Mouse (Mus musculus): Measurements from ENCODE around the gene Xrcc6.
A peak's percentile ranks its signal among the peaks of the same experiment; 100 is the strongest.

Xrcc6 gene

DNA sequence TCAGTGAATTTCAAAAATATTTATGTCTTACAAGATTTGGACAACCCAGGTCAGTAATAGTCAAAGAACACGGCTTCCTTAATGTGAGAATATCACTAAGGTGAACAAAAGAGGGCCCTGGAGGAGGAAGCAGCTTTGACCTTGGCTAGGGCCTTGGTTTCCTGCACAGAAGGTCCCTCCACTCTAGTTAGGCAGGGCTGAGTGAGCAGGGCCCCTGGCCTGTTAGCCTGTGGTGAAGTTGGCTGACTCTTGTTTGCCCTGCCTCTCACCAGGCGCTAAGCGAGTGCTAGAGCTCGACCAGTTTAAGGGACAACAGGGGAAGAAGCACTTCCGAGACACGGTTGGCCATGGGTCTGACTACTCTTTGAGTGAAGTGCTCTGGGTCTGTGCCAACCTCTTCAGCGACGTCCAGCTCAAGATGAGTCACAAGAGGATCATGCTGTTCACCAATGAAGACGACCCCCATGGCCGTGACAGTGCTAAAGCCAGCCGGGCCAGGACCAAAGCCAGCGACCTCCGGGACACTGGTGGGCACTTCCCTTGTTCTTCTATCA is 35.0 kb downstream of the Xrcc6 start:
- peak; percentile 25 for DNase-seq (ENCODE audit: low spot score)

DNA sequence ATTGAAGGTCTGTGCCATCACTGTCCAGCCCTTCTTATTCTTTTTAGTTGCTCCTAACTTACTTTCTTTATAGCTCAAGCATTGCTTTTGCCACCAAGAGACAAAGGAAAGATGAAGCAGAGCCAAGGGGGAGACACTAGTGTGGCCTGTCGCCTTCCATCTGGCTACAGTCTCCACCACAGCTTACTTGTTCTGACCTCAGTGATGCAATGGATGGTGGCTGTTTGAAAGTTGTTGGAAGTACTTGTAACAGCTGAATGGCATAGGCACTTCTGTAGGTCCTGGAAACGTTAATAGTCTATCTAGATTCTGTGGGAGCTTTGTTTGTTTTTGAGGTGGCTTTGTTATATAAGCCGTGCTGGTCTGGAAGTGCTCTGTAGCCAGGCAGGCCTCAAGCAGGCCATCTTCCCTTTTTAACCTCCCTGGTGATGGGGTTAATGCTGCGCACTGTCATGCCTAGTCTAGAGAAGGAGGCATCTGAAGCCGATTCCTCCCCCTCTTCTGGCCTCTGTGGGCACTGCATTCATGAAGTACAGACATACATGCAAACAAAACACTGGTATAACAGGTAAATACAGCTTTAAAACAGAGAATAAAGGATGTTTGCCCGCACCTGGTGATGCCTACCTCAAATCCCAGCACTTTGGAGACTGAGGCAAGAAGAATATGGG is 36.5 kb downstream of the Xrcc6 start:
- DNase-seq (ENCODE audit: low spot score): no peak

- no peak for DNase-seq (ENCODE audit: low spot score)
These were observed 39.6 kb downstream of the Xrcc6 start for GRCm38 (mm10) chr15:82027276-82027675.

DNA sequence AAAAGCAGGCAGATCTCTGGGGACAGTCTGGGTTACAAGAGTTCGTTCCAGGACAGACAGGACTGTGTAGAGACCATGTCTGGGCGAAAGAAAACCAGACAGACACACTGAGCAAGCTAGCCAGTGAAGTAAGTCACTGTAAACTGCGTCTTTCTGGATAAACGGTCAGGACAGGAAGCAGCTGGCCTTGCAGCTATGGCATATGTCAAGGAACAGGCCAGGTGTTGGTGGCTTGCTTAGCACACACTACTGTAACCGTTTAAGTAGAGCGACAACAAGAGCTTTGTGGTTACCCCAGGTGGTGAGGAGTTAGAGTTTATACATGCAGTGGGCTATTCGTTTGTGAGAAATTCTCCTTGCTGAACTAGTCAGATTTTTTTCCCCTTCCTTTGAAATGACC is 40.1 kb downstream of the Xrcc6 start:
- no peak for DNase-seq (ENCODE audit: low spot score)

DNA sequence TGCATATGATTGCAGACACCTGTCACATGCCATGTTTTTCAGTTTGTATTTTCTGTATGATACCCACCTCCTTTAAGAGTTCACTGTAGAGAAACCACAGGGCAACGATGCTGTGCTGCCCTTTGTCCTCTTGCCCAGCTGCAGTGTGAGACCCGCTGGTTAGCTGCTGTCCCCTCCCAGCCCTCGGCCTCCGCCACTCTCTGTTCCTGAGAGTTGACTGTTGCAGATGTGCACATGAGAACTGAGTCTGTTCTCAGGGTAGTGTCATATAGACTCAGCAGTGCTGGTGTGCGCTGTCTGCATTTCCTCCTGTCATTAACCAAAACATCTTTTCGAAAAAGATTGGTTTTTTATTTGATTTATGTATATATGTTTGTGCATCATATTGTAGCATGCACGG is 44.8 kb downstream of the Xrcc6 start:
- no peak for DNase-seq (ENCODE audit: low spot score)

- DNase-seq (ENCODE audit: low spot score): no peak
These were observed 46.1 kb downstream of the Xrcc6 start, which contains the start of gene Desi1 for GRCm38 (mm10) chr15:82033762-82034161. Gene Desi1, minus strand, starts transcription at chr15:82033862.

DNA sequence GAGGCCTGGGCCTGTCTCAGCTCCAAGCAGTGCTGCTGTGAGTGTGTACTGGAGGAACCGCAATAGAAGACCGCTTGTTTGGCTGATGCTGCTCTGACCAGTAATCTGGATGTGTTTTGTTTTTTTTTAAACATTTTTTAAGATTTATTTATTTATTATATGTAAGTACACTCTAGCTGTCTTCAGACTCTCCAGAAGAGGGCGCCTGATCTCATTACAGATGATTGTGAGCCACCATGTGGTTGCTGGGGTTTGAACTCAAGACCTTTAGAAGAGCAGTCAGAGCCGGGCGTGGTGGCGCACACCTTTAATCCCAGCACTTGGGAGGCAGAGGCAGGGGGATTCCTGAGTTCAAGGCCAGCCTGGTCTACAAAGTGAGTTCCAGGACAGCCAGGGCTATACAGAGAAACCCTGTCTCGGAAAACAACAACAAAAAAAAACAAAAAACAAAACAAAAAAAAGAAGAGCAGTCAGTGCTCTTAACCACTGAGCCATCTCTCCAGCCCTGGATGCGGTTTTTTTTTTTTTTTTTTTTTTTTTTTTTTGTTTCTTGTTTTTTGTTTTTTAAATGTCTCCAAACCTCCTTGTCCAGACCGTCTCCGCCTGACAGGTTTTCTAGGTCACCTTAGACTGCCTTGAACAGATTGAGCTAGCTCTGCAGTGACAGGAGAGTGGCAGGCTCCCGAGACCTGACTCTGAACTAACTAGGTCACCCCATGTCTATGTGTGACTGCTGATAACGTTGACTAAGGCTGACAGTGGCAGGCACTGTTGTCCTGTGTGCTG is 48.5 kb downstream of the Xrcc6 start:
- no peak for DNase-seq (ENCODE audit: low spot score)

DNA sequence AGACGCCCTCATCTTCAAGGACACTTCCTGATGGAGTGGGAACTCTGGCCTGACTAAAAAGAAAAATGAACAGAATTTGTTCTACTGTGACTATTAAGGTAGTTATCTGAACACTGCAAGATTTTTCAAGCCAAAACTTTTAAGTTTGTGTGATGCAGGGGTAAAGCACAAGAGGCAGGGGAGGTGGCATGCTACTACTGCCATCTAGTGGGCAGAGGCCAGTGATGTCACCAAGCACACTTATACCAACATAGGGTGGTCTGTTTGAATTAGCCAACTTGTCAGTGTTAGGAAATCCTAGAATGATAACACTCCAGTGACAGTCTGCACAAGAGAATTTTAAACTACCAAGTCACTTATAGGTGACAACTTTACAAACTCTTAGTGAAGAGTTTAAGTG is 53.0 kb downstream of the Xrcc6 start:
- DNase-seq (ENCODE audit: low spot score): peak; percentile 19

DNA sequence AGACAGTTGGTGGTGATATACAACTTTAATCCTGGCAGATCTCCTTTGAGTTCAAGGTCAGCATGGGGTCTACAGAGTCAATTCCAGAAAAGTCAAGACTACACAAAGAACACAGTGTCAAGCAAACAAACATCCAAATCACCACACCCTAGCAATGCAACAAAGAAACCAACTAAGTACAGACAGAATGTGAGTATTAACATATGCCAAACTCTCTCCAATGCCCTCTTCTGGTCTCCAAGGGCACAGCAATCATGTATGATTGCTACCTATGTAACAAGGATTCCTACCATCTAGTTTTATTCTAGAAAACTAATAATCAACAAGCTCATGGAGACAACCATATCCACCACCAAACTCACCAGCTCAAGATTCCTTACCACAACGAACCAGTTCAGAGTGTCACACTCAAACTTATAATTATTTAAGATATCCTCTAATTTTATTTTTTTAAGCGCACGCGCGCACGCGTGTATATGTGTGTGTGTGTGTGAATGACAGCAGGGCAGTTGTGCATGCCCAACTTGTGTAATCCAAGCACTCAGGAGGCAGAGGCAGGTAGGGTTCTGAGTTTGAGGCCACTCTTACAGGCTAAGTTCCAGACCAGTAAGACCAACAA is 56.6 kb downstream of the Xrcc6 start:
- no peak for DNase-seq (ENCODE audit: low spot score)

- DNase-seq (ENCODE audit: low spot score): peak; percentile 10
These were observed 58.7 kb downstream of the Xrcc6 start for GRCm38 (mm10) chr15:82046246-82046891.

- DNase-seq (ENCODE audit: low spot score): peak; percentile 89
These were observed 59.6 kb downstream of the Xrcc6 start, which contains the start of gene Snu13 for GRCm38 (mm10) chr15:82047080-82047883. Gene Snu13, minus strand, starts transcription at chr15:82047598.

DNA sequence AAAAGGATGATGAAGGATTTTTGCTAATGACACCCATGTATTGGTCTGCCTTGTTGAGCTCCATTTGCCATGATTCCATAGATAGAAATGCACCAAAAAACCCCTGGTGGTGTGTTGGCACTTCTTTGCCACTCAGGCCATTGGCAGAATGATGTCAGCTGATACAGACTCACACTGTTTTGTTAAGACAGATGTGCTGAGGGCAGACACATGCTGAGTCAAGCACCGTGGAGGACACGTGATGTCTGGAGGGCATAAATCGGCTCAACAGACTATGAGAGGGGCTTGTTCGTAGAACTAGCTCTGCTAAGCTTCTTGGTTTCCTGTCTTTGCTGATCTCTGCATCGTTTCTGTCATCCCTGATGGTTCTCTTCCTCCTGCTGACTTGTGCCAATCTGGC is 64.9 kb downstream of the Xrcc6 start:
- no peak for DNase-seq (ENCODE audit: low spot score)

GRCm38 (mm10) chr15:82058719-82059201 is 71.1 kb downstream of the Xrcc6 start, which contains the start of gene 4930407I10Rik:
Gene 4930407I10Rik, plus strand, starts transcription at chr15:82059151.
- no peak for DNase-seq (ENCODE audit: low spot score)

- no peak for DNase-seq (ENCODE audit: low spot score)
These were observed 76.3 kb downstream of the Xrcc6 start for GRCm38 (mm10) chr15:82063909-82064308.

- DNase-seq (ENCODE audit: low spot score): peak; percentile 45
These were observed 77.9 kb downstream of the Xrcc6 start for GRCm38 (mm10) chr15:82065511-82065910.

GRCm38 (mm10) chr15:82069898-82070297 is 82.3 kb downstream of the Xrcc6 start, which contains the start of gene Mei1:
Gene Mei1, plus strand, starts transcription at chr15:82069996.
- DNase-seq (ENCODE audit: low spot score): no peak

DNA sequence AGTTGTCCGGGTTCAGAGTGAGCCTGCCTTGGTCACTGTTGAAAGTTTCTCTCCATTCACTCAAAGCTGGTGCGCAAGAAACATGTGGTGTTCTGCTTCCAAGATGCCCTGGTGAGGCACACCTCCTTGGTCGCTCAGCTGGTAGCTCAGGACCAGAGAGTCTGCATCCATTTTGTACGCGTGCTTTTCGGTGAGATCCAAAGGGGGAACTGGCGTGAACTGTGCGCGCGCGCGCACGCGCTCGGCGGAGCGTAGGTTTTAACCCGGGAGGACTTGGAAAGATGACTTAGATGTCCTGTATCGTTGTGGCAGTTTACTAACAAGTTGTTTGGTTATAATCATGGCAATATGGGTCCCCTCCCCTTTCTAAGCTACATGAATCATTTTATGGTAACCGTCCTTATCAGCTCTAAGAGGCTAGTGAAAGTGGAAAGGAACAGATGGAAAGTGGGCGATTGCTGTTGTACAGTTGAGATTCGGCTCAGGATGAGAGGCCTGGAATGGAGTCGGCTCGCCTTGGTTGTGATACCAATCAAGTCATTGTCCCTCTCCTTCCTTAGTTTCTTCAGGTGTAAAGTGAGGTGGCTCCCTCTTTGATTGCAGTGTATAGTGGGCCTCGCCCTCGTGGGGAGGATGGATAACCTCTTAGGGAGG is 84.3 kb downstream of the Xrcc6 start:
- DNase-seq (ENCODE audit: low spot score): no peak

DNA sequence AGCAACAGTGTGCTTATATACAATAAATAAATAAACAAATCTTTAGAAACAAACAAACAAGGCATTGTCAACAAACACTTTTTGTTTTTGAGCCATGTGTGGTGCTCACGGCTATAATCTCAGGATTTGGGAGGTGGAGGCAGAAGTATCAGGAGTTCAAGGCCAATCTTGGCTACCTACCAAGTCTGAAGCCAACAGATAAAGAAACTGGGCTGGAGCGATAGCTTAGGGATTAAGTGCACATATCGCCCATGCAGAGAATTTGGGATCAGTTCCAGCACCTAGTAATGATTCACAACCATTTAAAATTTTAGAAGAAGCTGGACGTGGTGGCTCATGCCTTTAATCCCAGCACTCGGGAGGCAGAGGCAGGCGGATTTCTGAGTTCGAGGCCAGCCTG is 85.9 kb downstream of the Xrcc6 start:
- DNase-seq (ENCODE audit: low spot score): no peak

GRCm38 (mm10) chr15:82079883-82080282 is 92.2 kb downstream of the Xrcc6 start:
- DNase-seq (ENCODE audit: low spot score): no peak

DNA sequence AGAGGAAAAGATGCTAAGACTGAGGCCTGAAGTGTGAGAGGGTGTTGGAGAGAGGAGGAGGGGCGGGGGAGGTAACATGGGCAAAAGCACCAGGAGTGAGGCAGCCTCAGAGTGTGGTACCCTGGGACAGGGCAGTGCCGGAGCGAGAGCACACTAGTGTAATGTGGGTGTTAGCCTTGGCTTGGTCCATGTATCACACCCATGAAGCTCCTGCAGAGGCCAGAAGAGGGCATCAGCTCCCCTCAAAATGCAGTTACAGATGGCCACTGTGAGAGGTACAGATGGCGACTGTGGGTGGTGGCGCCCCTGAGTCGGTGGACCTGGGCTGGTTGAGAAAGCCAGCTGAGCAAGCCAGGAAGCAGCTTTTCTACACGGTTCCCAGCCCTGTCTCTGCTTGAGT is 93.5 kb downstream of the Xrcc6 start:
- DNase-seq (ENCODE audit: low spot score): peak; percentile 20

Measured in ovary, postnatal 36 days (tissue).